Mouse (Mus musculus): Measurements from ENCODE around the gene Hist1h3a. TPM values are rescaled to one million over a fixed set of nuclear protein-coding genes. Genes with fewer than 3 reads are reported as not detected.
"Not testable (repeated sequence)": the region's sequence is repeated elsewhere in the genome, so short reads cannot be mapped to it uniquely, and the experiment has no call there.

Gene Hist1h3a
- polyA plus RNA-seq, 1 experiment from 2014 or later, result 2.5 TPM

DNA sequence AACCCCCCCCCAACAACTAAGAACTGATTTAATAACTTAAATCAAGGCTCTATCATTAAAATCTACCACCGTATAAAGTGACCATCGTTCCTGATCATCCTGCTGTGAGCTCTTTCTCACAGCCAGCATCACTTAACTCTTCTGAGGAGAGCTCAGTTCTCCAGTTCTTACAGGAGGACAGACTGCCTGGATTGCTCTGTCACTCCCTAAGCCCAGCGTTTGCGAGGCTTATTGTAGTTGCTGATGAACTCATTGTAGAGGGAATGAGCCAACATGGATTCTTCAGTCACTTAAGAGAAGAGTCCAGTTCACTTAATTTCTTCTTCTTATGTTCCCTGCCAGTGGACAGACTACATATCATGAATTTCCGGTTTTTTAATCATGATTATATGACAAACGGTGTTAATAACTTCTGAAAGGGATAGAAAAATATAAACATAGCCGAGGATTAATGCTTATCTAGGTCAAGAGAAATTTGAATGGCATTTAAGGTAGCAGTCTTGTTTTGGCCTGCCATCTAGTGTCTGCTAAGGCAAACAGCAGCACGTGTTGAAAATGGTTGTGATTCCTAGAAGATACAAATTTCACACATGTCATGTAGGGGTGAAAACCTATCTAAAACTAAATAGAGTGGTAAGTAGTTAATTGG is 29.9 kb downstream of the Hist1h3a start:
- Histone ChIP-seq H3K4me1 (replicated peaks) (no peaks in the 10 kb centered on the region), H3K36me3 (no peaks in the 10 kb centered on the region), H3K4me2 (no peak overlapping the region), H3K27ac (no peak overlapping the region), H3K4me3 (no peak overlapping the region), H3K9ac (no peak overlapping the region), H3K9me3 (no peaks in the 10 kb centered on the region), H3K27me3 (no peaks in the 10 kb centered on the region)
- 28% methylated on average over 8 of the region's 8 CpGs for WGBS
- no peak for ATAC-seq (ENCODE audit: low FRiP score)

DNA sequence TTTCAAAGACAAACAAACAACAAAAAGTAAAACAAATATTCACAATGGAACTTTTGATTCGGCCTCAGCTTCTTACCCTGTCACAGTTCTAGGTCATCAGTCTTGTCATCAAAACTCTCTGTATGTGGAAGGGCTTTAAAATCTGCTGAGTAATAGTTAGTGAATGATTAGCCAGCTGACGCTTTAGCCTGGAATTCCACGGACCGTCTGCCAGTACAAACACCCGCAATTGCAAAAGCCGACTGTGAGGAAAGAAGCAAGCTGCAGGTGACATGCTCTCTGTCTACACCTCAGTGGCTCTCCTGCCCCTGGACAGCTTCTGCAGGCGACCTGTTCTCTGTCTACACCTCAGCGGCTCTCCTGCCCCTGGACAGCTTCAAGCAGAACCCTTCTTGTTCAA is 31.7 kb downstream of the Hist1h3a start:
- Histone ChIP-seq H3K9me3 (no peaks in the 10 kb centered on the region), H3K4me3 (no peak overlapping the region), H3K36me3 (no peaks in the 10 kb centered on the region), H3K4me2 (no peak overlapping the region), H3K27me3 (no peaks in the 10 kb centered on the region), H3K4me1 (replicated peaks) (no peaks in the 10 kb centered on the region), H3K27ac (no peak overlapping the region), H3K9ac (no peak overlapping the region)
- ATAC-seq (ENCODE audit: low FRiP score), result no peak
- WGBS, result 43% methylated on average over 8 of the region's 8 CpGs

DNA sequence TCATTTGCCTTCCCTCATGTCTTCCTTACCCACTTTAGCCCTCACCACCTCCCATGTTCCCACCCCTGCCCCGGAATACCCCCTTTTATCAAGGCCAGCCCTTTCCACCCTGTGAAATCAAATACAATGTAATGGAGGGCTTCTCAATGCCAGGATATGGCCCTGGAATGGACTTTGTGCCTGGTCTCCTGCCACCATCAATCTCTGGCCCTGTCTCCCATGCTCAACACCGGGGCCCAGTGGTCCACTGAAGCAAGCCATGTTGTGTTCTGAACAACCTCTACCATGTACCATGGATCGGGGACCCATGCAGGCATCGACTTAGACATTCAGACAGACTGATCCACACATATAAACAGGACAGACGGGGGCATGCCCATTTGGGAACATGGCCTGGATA is 32.5 kb downstream of the Hist1h3a start:
- 92% methylated on average over 5 of the region's 5 CpGs for WGBS
- no peak for ATAC-seq (ENCODE audit: low FRiP score)
- H3K36me3 ChIP-seq, result no peaks in the 10 kb centered on the region
- H3K4me3 ChIP-seq, result no peak overlapping the region
- no peaks in the 10 kb centered on the region for H3K9me3 ChIP-seq
- H3K9ac ChIP-seq, result no peak overlapping the region
- no peak overlapping the region for H3K27ac ChIP-seq
- no peaks in the 10 kb centered on the region for H3K27me3 ChIP-seq
- no peaks in the 10 kb centered on the region for H3K4me1 ChIP-seq (replicated peaks)
- no peak overlapping the region for H3K4me2 ChIP-seq

DNA sequence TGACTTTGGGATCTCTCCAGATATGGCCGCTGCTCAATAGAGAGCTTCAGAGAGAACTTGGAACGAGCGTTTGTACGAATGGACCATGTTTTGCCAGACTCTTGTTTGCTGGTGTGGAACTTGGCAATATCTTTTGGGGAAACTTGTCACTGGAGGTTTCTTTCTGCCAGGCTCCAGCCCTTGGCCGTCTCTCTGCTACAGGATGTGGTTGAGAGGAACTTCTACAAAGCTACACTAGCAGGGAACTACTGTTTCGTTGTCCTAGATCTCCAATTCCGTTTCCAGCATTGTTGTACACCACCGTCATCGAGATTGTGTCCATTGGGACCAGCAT is 33.0 kb downstream of the Hist1h3a start:
- Histone ChIP-seq H3K4me3 (no peak overlapping the region), H3K9me3 (no peaks in the 10 kb centered on the region), H3K27ac (no peak overlapping the region), H3K36me3 (no peaks in the 10 kb centered on the region), H3K4me1 (replicated peaks) (no peaks in the 10 kb centered on the region), H3K9ac (no peak overlapping the region), H3K4me2 (no peak overlapping the region), H3K27me3 (no peaks in the 10 kb centered on the region)
- no peak for ATAC-seq (ENCODE audit: low FRiP score)
- WGBS, result 94% methylated on average over 9 of the region's 9 CpGs

DNA sequence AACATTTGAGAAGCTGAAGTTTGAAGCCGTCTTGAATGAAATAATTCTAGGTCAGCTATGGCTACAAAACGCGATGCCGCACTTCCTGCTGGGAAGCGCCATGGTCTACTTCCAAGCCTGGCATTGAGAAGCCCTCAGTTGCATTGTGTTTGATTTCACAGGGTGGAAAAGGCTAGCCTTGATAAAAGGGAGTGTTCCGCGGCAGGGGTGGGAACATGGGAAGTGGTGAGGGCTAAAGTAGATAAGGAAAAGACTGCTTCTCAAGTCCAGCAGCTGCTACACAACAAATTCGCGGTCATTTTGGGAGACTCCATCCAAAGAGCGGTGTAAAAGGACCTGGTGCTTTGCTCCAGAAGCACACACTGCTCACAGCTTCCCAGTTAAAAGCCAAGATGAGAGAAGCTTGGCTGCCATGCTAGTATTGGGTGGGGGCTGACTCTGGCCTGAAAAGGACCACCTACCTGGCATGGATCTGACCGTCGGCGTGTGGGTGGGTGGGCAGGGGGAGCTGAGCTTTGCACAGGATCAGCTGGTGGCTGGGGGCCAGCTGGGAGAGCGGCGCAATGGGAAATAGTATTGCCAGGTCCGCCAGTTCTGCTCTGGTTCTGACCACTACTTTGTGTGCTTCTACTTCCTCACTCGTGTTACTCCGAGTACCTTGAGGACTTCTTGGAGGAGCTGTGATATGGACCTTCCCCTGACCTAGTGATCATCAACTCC is 33.6 kb downstream of the Hist1h3a start:
- Histone ChIP-seq H3K4me3 (no peak overlapping the region), H3K36me3 (no peaks in the 10 kb centered on the region), H3K4me2 (no peak overlapping the region), H3K27me3 (no peaks in the 10 kb centered on the region), H3K4me1 (replicated peaks) (no peaks in the 10 kb centered on the region), H3K9ac (no peak overlapping the region), H3K27ac (no peak overlapping the region), H3K9me3 (no peaks in the 10 kb centered on the region)
- 86% methylated on average over 18 of the region's 18 CpGs for WGBS
- ATAC-seq (ENCODE audit: low FRiP score), result no peak

DNA sequence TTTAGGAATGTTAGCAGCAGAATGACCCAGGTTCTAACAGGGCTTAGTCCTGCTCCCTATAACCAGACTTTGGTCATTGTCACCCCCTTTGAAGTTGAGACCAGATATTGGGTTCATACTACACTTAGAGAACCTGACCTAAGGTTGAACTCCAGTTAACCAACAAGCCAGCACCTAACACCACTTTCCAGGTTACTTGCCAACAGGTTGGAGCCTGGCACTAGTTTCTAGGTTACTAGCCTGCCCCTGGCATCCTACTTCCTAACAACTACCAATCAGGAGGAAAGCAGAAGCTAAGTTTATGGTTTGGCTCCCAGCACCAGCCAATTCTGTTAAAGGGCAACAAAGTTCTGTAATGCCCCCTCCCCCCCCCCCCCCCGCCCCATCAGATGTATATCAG is 37.0 kb downstream of the Hist1h3a start:
- Histone ChIP-seq H3K27ac (no peak overlapping the region), H3K4me1 (replicated peaks) (no peaks in the 10 kb centered on the region), H3K4me2 (no peak overlapping the region), H3K27me3 (no peaks in the 10 kb centered on the region), H3K9me3 (no peaks in the 10 kb centered on the region), H3K36me3 (no peaks in the 10 kb centered on the region), H3K9ac (no peak overlapping the region), H3K4me3 (no peak overlapping the region)
- WGBS, result no CpG with 5 or more reads among the region's 1 CpGs
- ATAC-seq (ENCODE audit: low FRiP score), result no peak

DNA sequence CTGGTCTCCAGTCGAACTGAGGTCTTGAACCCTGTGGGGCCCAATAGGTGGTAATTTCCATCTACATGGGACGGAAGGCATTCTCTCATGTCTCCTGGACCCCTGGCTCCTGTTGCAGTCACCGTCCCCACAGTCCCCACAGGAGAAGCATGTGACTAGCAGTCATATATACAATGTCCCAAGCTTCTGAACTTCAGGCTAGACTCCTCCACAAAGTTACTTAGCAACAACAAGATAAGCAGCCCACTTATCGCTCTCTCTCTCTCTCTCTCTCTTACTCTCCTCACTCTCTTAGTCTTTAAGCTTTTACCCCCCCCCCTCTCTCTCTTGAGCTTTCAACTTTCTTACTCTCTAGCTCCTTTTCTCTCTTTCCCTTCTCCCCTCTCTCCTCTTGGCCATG is 37.9 kb downstream of the Hist1h3a start:
- 84% methylated on average over 4 of the region's 4 CpGs for WGBS
- no peaks in the 10 kb centered on the region for H3K4me1 ChIP-seq (replicated peaks)
- no peaks in the 10 kb centered on the region for H3K27me3 ChIP-seq
- H3K36me3 ChIP-seq, result no peaks in the 10 kb centered on the region
- no peak overlapping the region for H3K9ac ChIP-seq
- no peak overlapping the region for H3K4me2 ChIP-seq
- ATAC-seq (ENCODE audit: low FRiP score), result no peak
- no peak overlapping the region for H3K27ac ChIP-seq
- no peaks in the 10 kb centered on the region for H3K9me3 ChIP-seq
- no peak overlapping the region for H3K4me3 ChIP-seq

DNA sequence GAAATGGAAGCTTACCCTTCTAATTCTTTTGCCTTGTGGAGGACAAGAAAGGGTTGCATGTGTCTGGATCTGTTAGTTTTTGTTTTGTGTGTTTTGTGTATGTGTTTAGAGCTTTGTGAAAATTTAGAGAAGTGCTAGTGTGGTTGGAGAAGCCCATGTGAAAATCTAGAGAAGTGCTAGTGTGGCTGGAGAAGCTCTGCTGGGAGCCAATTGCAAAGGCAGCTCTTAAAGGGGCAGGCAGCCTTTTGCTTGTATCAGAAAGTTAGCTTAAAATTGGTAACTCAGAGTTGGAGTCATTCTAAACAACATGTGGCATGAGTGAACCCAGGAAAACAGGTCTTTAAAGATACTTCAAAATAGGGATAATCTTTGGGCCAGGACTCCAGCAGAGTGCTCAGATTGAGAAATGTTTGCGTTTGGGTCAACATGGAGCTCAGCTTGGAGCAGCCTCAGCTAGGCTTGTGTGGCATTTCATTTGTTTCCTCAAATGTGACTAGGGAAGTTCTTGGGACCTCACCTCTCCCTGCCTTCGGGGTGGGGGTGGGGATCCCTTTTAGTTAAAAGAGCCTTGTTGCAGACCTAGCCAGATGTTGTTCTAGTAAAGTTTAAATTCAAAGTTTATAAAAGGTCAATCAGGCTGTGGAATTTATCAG is 44.5 kb downstream of the Hist1h3a start:
- H3K4me1 ChIP-seq (replicated peaks); H3K27ac ChIP-seq; H3K27me3 ChIP-seq; H3K9ac ChIP-seq; H3K9me3 ChIP-seq; H3K36me3 ChIP-seq; H3K4me3 ChIP-seq; ATAC-seq (ENCODE audit: low FRiP score); H3K4me2 ChIP-seq: not testable (repeated sequence)
- WGBS, result 17% methylated on average over 2 of the region's 2 CpGs

DNA sequence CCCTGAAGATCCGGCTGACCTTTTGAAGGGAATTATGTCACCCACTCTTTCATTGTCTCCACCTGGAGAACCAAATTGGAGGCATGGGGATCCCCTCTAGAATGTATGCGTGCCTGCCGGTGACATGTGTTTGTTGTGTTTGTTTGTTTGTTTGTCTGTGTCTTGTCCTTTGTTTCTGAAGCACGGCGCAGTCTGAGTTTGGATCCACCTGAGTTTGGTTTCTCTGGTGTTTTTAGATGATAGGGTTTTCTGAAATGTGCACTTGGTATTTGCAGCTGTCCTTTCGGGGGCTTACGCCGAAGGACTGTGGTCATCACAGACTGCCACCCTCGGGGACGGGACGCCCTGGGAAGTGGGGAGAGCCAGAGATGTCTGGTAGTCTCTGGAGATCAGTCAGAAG is 45.0 kb downstream of the Hist1h3a start:
- WGBS, result 54% methylated on average over 11 of the region's 11 CpGs
- Histone ChIP-seq H3K27me3 (no peaks in the 10 kb centered on the region), H3K4me1 (replicated peaks) (no peaks in the 10 kb centered on the region), H3K9ac (no peak overlapping the region), H3K27ac (no peak overlapping the region), H3K4me2 (no peak overlapping the region), H3K4me3 (no peak overlapping the region), H3K9me3 (no peaks in the 10 kb centered on the region), H3K36me3 (no peaks in the 10 kb centered on the region)
- no peak for ATAC-seq (ENCODE audit: low FRiP score)

DNA sequence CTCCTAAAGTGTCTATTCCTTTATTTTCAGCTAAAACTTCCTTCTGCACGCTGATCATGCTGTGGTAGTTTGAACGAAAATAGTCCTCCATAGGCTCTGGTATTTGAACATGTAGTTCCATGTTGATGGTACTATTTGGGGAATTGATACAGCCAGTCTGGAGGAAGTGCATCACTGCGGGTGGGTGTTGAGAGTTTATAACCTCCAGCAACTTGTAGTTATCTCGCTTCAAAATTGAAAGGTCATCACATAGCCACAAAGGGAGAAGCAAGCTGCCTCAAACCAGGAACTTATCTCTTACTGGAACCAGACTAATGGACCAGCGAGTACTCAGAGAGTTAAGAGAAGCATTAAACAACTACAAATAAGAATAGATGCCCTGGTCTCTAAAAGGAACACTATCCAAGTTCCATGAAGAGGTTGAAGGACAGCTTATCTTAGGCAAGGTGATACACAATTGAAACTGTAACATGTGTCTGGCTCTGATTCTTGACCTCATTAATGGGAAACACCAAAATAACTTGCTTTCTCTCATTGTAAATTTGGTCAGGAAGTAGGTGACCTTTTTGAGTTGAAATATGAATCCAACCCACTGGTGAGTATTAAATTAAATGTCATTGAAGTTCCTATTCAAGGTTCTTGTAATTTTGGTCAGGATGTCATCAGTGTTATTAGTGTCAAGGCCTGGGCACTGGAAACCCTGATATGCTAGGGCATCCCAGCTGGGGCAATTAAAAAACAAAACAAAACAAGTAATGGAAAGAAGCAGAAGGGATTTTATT is 45.7 kb downstream of the Hist1h3a start:
- no peak overlapping the region for H3K27ac ChIP-seq
- H3K27me3 ChIP-seq, result peaks cover 2% of the 10 kb centered on the region; the same call in 1 of the 2 replicates
- no peaks in the 10 kb centered on the region for H3K4me1 ChIP-seq (replicated peaks)
- H3K4me3 ChIP-seq, result no peak overlapping the region
- H3K9ac ChIP-seq, result no peak overlapping the region
- no peaks in the 10 kb centered on the region for H3K36me3 ChIP-seq
- ATAC-seq (ENCODE audit: low FRiP score), result no peak
- WGBS, result 92% methylated on average over 5 of the region's 5 CpGs
- H3K4me2 ChIP-seq, result no peak overlapping the region
- no peaks in the 10 kb centered on the region for H3K9me3 ChIP-seq
